Mouse (Mus musculus) layer of hippocampus, adult 18-20 months (tissue): ENCODE measurements around the gene Atg16l2. TPM values are rescaled to one million over a fixed set of nuclear protein-coding genes. Genes with fewer than 3 reads are reported as not detected.

Source experiments
- DNase-seq, 2 experiments: peaks; one replicate each; pipeline ENCODE4 v3.0.0; 2022; ENCODE audit warnings: low spot score in 2 of 2
- total RNA-seq, 2 experiments: library from RNA; stranded (reverse); gene quantifications; 2 replicates each; pipeline ENCODE4 v1.2.3; 2021

Atg16l2 gene
- total RNA-seq, 2 experiments from 2014 or later = 39.4 to 39.6 TPM

- no peak for DNase-seq
These were observed 9.4 kb downstream of the Atg16l2 start for GRCm38 (mm10) chr7:101292696-101293095.

- no peak for DNase-seq
These were observed 10.0 kb downstream of the Atg16l2 start for GRCm38 (mm10) chr7:101292086-101292485.

- no peak for DNase-seq
These were observed 10.4 kb downstream of the Atg16l2 start for GRCm38 (mm10) chr7:101291641-101292040.

GRCm38 (mm10) chr7:101291211-101291610 is 10.8 kb downstream of the Atg16l2 start:
- DNase-seq = no peak

GRCm38 (mm10) chr7:101290401-101290800 is 11.7 kb downstream of the Atg16l2 start:
- DNase-seq = no peak

GRCm38 (mm10) chr7:101288436-101288835 is 13.6 kb downstream of the Atg16l2 start:
- DNase-seq = peak in 1 of 2 experiments; percentile 44

- no peak for DNase-seq
These were observed 14.2 kb downstream of the Atg16l2 start for GRCm38 (mm10) chr7:101287820-101288219.

- no peak for DNase-seq
These were observed 15.2 kb downstream of the Atg16l2 start for GRCm38 (mm10) chr7:101286891-101287290.

- DNase-seq = no peak
These were observed 17.5 kb downstream of the Atg16l2 start for GRCm38 (mm10) chr7:101284504-101284903.

GRCm38 (mm10) chr7:101282721-101283120 is 19.3 kb downstream of the Atg16l2 start:
- DNase-seq = no peak

GRCm38 (mm10) chr7:101272466-101273160 is 29.4 kb downstream of the Atg16l2 start:
- DNase-seq = no peak

GRCm38 (mm10) chr7:101271602-101272001 is 30.4 kb downstream of the Atg16l2 start:
- DNase-seq = peak in 1 of 2 experiments; percentile 63

GRCm38 (mm10) chr7:101267457-101268259 is 34.4 kb downstream of the Atg16l2 start:
- peak in 1 of 2 experiments; percentile 62 for DNase-seq

GRCm38 (mm10) chr7:101263511-101263910 is 38.5 kb downstream of the Atg16l2 start:
- no peak for DNase-seq

- DNase-seq = no peak
These were observed 40.0 kb downstream of the Atg16l2 start for GRCm38 (mm10) chr7:101261941-101262546.

- no peak for DNase-seq
These were observed 43.6 kb downstream of the Atg16l2 start for GRCm38 (mm10) chr7:101258482-101258881.

- DNase-seq = no peak
These were observed 49.0 kb downstream of the Atg16l2 start for GRCm38 (mm10) chr7:101253071-101253470.

GRCm38 (mm10) chr7:101249173-101249572 is 52.9 kb downstream of the Atg16l2 start:
- DNase-seq = no peak

GRCm38 (mm10) chr7:101248760-101249159 is 53.3 kb downstream of the Atg16l2 start:
- no peak for DNase-seq

- DNase-seq = peak; percentile 19 to 80
These were observed 65.2 kb downstream of the Atg16l2 start for GRCm38 (mm10) chr7:101236712-101237473.

- DNase-seq = no peak
These were observed 69.3 kb downstream of the Atg16l2 start for GRCm38 (mm10) chr7:101232716-101233115.
